Mouse (Mus musculus) liver, embryonic 14.5 days (tissue): ENCODE data around the gene Srek1. TPM values are rescaled to one million over a fixed set of nuclear protein-coding genes. Genes with fewer than 3 reads are reported as not detected.

Source experiments
- ATAC-seq: fragments of 200-750 bp; cut with Nextera tagmentation; 2 replicates; pipeline ENCODE4 v1.8.0; 2017; ENCODE audit warnings: moderate number of reproducible peaks, mild to moderate bottlenecking, moderate library complexity; ENCODE audit not compliant: insufficient read depth
- DNase-seq, 3 experiments: peaks; one replicate each; pipeline ENCODE4 v3.0.0-alpha.2; 2012 to 2013; ENCODE audit warnings: low read depth in 3 of 3, low spot score in 3 of 3
- H3K27ac ChIP-seq: fragments of 300-500 bp; sonication (generic); 2 replicates; pipeline ENCODE4 v1.5.1; 2014; ENCODE audit warnings: moderate library complexity, mild to moderate bottlenecking, control low read depth, inconsistent platforms
- H3K27me3 ChIP-seq: fragments of 300-500 bp; sonication (generic); 2 replicates; pipeline ENCODE4 v1.6.1; 2014; ENCODE audit warnings: mild to moderate bottlenecking, low read length, moderate library complexity; ENCODE audit not compliant: control insufficient read depth, insufficient read depth
- H3K36me3 ChIP-seq: fragments of 300-500 bp; sonication (generic); replicated peaks from 2 replicates; pipeline ENCODE4 v1.6.1; 2014; ENCODE audit warnings: low read depth; ENCODE audit not compliant: control insufficient read depth, insufficient read depth
- H3K4me1 ChIP-seq, 2 experiments: fragments of 200-500 bp in 1 of 2; fragments of 300-500 bp in 1 of 2; sonication (generic) in 1 of 2; replicated peaks; 2 replicates each; pipeline ENCODE4 v1.6.1; 2012 to 2014; ENCODE audit warnings: antibody characterized with exemption in 1 of 2, inconsistent platforms in 1 of 2, low read length in 1 of 2; ENCODE audit not compliant: control insufficient read depth in 2 of 2, insufficient read depth in 2 of 2
- H3K4me2 ChIP-seq: fragments of 300-500 bp; sonication (generic); 2 replicates; pipeline ENCODE4 v1.6.1; 2014; ENCODE audit warnings: low read depth, mild to moderate bottlenecking, control low read depth, moderate library complexity
- H3K4me3 ChIP-seq, 2 experiments: fragments of 200-500 bp in 1 of 2; fragments of 300-500 bp in 1 of 2; sonication (generic) in 1 of 2; 2 replicates each; pipeline ENCODE4 v1.5.1; 2012 to 2014; ENCODE audit warnings: low read depth in 2 of 2, low read length in 2 of 2, mild to moderate bottlenecking in 2 of 2, control low read depth in 1 of 2, inconsistent platforms in 1 of 2, moderate library complexity in 1 of 2; ENCODE audit not compliant: insufficient read depth in 1 of 2
- H3K9ac ChIP-seq: fragments of 300-500 bp; sonication (generic); replicated peaks from 2 replicates; pipeline ENCODE4 v1.6.1; 2014; ENCODE audit warnings: mild to moderate bottlenecking, control low read depth, moderate library complexity
- H3K9me3 ChIP-seq: fragments of 300-500 bp; sonication (generic); 2 replicates; pipeline ENCODE4 v1.6.1; 2016; ENCODE audit warnings: low read length, mixed read lengths; ENCODE audit not compliant: control insufficient read depth
- CTCF ChIP-seq: IDR thresholded peaks from 2 replicates; pipeline ENCODE4 v1.5.1; 2016; ENCODE audit warnings: antibody characterized with exemption, low read depth, control low read depth
- EP300 ChIP-seq: IDR thresholded peaks from 2 replicates; pipeline ENCODE4 v1.6.1; 2016; ENCODE audit warnings: antibody characterized with exemption, low read depth
- WGBS: fragments of 180-500 bp; shearing (Covaris S2); extraction: QIAGEN DNeasy Blood & Tissue Kit; methylation state at CpG from one replicate; pipeline ENCODE4 v1.1.7; 2014; ENCODE audit not compliant: insufficient replicate concordance; 5-methylcytosine and 5-hydroxymethylcytosine counted together
- polyA plus RNA-seq, 2 experiments: library from polyadenylated mRNA; depleted of rRNA in 1 of 2; stranded (reverse) in 1 of 2; unstranded in 1 of 2; fragments of >200 nt; fragmentation: Nextera tagmentation in 1 of 2; extraction: Ambion mirVana in 1 of 2; gene quantifications; 2 replicates each; pipeline versions ENCODE4 v1.2.1 to v1.2.3; 2012 to 2014

Gene Srek1
- polyA plus RNA-seq, 2 experiments = 14.4 to 16.3 TPM

GRCm38 (mm10) chr13:103735330-103736007, 38.9 kb downstream of the Srek1 start:
- WGBS = 49% methylated on average over 5 of the region's 5 CpGs
- no peaks in the 10 kb centered on the region for H3K9me3 ChIP-seq
- peaks cover 6% of the 10 kb centered on the region for H3K36me3 ChIP-seq
- no peak overlapping the region for H3K4me2 ChIP-seq
- H3K9ac ChIP-seq = no peak overlapping the region
- H3K27me3 ChIP-seq = no peaks in the 10 kb centered on the region
- ATAC-seq = peak; percentile 90
- TF ChIP-seq CTCF = no peak
- peak; percentile 86 for TF ChIP-seq EP300
- peaks cover 0 to 9% of the 10 kb centered on the region in 2 experiments; a peak in 2 of 4 replicates for H3K4me1 ChIP-seq
- no peak overlapping the region for H3K4me3 ChIP-seq
- no peak overlapping the region for H3K27ac ChIP-seq
- DNase-seq = peak; percentile 24 to 39 (median 35)

- H3K4me3 ChIP-seq = no peak overlapping the region
- DNase-seq (no peak), ATAC-seq (no peak)
- H3K27me3 ChIP-seq = no peaks in the 10 kb centered on the region
- H3K4me1 ChIP-seq = no peaks in the 10 kb centered on the region
- TF ChIP-seq CTCF = no peak
- no peak for TF ChIP-seq EP300
- no peak overlapping the region for H3K27ac ChIP-seq
- H3K36me3 ChIP-seq = no peaks in the 10 kb centered on the region
- WGBS = 38% methylated on average over 2 of the region's 2 CpGs
- no peak overlapping the region for H3K4me2 ChIP-seq
- H3K9ac ChIP-seq = no peak overlapping the region
- no peaks in the 10 kb centered on the region for H3K9me3 ChIP-seq
Observed at GRCm38 (mm10) chr13:103726872-103727271, 47.5 kb downstream of the Srek1 start.

- no peak overlapping the region for H3K9ac ChIP-seq
- no peaks in the 10 kb centered on the region for H3K36me3 ChIP-seq
- H3K27me3 ChIP-seq = no peaks in the 10 kb centered on the region
- H3K27ac ChIP-seq = no peak overlapping the region
- no peaks in the 10 kb centered on the region for H3K9me3 ChIP-seq
- ATAC-seq = no peak
- H3K4me2 ChIP-seq = no peak overlapping the region
- no peaks in the 10 kb centered on the region for H3K4me1 ChIP-seq
- WGBS = 59% methylated on average over 11 of the region's 11 CpGs
- no peak for DNase-seq
- no peak overlapping the region for H3K4me3 ChIP-seq
- TF ChIP-seq CTCF = no peak
- no peak for TF ChIP-seq EP300
Observed at GRCm38 (mm10) chr13:103711406-103712025, 62.9 kb downstream of the Srek1 start.

GRCm38 (mm10) chr13:103710359-103710781, 64.0 kb downstream of the Srek1 start:
- Histone ChIP-seq H3K4me3 (no peak overlapping the region), H3K9ac (no peak overlapping the region), H3K27ac (no peak overlapping the region), H3K27me3 (no peaks in the 10 kb centered on the region), H3K4me1 (peaks cover 0 to 2% of the 10 kb centered on the region in 2 experiments; a peak in 2 of 4 replicates), H3K36me3 (no peaks in the 10 kb centered on the region), H3K9me3 (no peaks in the 10 kb centered on the region), H3K4me2 (no peak overlapping the region)
- ATAC-seq = no peak
- TF ChIP-seq EP300 = no peak
- peak; percentile 62 for TF ChIP-seq CTCF
- 15% methylated on average over 7 of the region's 7 CpGs for WGBS
- no peak for DNase-seq

- ATAC-seq (no peak), DNase-seq (no peak)
- H3K36me3 ChIP-seq = no peaks in the 10 kb centered on the region
- H3K9me3 ChIP-seq = no peaks in the 10 kb centered on the region
- H3K4me1 ChIP-seq = peaks cover 0 to 3% of the 10 kb centered on the region in 2 experiments; a peak in 2 of 4 replicates
- 63% methylated on average over 6 of the region's 6 CpGs for WGBS
- TF ChIP-seq CTCF = no peak
- H3K4me2 ChIP-seq = no peak overlapping the region
- H3K9ac ChIP-seq = no peak overlapping the region
- H3K27ac ChIP-seq = no peak overlapping the region
- H3K27me3 ChIP-seq = no peaks in the 10 kb centered on the region
- no peak overlapping the region for H3K4me3 ChIP-seq
Observed at GRCm38 (mm10) chr13:103705436-103705978, 68.9 kb downstream of the Srek1 start.
